Mouse (Mus musculus) retina, postnatal 1 day (tissue): ENCODE measurements around the gene Pla2r1.

Experiments
- DNase-seq: peaks from one replicate; pipeline ENCODE4 v3.0.0-alpha.2; 2012

Gene Pla2r1

DNA sequence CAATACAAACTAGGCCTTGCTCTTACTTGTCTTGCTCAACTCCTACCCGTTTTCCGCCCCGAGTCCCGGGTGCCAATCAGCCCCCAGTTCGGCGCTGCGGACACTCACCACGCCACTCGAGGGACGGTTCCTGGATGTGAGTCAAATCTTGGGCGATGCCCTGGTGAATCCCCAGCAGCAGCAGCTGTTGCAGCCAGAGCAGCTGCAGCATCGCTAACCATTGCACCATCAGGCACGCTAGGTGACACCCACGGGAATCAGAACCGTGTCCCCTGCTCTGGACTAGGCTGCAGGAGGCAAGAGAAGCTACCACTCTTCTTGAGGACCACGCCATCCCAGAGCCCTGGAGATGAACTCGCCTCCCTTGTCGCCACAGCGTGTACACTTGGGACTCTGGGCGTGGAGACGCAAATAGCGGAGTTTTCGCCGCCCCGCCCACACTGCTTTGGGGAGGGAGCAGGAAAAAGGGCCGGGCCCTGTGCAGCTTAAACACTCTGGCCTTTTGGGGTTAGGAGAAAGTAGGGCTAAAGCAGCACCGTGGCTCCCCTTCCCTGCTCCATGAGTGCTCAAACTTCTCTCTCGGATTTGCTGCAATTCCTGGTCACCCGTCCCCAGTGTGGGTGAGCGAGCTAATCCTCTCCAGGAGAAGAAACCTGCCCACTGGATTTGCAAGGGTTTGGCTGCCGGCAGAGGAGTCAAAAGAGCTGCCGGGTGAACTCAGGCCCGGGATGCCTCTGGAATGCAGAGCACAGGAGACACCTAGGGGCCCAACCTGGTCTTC is at the start of gene Pla2r1:
Gene Pla2r1 (minus strand): TSS at position 407 of the 781 bp plus-strand sequence.
- peak; percentile 61 for DNase-seq

DNA sequence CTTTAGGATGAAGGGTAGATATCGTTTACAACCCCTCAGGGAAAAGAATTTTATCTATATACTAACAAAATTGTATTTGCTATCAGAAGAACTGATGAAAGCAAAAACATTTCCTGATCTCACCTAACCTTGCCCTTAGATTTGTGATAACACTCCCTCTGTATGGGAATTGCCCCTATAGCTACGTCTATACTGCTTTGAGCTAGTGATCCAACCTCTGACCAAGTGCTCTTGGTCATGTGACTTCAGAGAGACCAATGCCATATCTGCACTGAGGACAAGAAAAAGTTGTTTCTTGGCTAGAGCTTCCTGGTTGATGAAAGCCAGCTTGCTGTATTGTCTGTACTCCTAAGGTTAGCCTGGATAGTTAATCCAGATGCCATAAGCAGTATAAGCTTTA is 48.2 kb upstream of the Pla2r1 start:
- DNase-seq: no peak

DNA sequence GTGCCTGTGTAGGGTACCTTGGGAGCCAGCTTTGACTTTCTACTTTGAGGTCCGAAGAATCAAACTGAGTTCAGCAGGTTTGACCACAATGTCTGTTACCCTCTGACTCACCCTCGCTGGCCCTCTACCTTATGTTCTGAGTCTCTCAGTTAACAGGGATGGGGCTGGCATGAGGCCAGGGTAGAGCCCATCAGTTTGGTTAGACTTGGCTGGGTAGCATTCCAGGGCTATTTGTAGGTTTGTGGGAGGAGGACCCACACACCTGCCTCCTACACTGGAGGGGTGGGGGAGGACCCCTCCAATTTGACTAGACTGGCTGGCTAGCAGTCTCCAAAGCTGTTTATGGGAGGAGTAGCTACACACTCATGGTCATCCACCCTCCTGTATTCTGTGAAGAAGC is 47.8 kb upstream of the Pla2r1 start:
- no peak for DNase-seq

DNA sequence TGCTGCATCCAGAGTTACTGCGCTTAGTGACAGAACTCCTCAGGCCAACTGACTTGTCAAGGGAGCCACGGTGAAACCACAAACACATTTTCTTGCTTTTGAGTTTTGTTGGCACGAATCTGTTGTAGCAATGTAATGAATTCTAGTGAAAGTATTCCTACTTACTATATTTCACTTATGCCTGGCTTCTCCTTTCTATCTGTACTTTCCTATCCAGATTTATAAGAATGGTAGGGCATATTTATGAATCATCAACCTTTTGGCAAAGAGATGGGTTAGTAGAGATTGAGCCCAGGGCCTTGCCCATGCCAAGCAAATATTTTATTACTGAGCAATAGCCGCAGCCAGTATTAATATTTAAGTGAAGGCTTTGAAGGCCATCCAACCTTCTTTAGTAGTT is 30.3 kb upstream of the Pla2r1 start:
- no peak for DNase-seq

DNA sequence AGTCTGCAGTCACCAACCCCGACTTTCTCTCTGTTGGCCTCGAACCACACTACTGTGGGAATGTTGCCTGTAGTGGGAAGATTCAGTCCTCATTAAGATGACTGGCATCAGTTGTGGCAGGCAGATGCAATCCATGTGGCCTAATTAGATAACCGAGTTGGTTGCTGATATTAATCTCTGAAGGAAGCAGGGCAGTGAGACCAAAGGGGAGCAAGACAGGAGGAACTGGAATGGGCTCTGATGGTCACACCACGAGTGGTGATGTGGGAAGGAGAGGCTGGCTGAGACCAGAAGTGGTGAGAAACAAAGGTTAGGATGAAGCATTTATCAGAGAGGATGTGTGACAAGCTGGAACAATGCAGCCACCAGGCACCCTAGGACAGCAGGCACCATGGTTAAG is 1.5 kb upstream of the Pla2r1 start:
- DNase-seq: peak; percentile 74

DNA sequence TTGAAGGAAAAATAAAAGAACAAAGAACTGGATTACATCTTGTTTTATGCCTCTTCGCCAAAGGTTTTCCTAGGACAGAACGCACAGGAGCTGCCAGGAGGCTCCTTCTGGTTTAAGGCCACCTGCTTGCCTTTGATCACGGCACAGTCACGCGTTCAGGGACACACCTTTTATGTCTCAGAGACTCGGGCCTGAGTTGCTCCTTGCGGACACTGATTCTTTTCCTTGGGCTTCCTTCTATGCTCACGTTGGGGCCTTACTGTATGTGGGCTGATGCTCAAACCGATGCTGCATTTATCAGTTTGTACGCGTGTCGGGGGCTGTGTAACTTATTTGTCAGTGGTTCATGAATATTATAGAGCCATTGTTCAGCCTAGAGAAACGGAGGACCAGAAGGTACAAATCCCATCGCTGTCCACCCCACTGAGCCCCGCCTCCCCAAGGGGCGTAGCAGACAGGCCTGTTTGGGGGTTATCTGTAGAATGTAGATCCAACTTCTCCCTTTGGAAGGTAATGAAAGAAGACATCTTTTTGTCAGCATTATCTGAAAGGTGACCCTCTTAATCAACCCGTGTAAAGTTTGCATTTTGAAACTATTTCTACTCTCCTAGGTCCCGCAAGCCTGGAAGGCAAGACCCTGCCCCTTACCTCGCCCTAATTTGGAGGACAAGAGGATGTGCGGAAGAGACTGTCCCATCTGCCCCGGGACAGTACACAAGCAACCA is 769 bp downstream of the Pla2r1 start:
- peak; percentile 15 for DNase-seq

DNA sequence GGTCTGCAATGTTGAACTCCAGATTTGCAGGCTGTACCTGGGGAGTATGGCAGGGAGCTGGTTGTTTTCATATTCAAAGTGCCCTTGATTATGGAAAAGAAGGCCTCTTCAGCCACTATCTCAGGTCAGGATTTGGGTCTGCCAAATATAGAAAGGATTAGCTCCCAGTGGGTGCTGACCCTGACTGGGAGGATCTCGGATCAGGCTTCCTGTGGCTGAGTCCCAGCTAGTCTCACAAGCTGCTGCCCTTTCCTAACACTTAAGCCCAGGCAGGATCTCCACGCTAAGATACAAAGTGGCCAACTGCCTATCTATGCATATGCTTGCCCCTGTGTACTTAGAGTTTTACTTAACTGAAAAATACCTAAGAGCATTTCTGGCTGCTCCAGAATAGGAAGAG is 1.4 kb downstream of the Pla2r1 start:
- DNase-seq: peak; percentile 62

DNA sequence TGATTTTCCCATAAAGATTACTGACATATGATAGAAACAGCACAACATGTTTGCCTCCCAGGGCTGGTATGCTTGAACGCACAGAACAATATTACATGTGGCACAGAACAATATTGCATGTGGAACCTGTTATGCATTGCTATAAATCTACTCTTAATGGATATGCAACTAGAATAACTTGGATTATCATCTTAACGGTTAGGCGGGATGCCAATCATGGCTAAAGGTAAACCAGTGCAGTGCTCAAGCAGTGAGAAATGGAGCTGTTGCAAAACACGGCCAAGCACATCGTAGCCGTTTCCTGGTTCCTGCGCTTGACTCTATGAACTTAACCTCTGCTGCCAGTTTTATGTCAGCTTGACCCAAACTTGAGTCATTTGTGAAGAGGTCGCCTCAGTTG is 2.6 kb downstream of the Pla2r1 start:
- no peak for DNase-seq

DNA sequence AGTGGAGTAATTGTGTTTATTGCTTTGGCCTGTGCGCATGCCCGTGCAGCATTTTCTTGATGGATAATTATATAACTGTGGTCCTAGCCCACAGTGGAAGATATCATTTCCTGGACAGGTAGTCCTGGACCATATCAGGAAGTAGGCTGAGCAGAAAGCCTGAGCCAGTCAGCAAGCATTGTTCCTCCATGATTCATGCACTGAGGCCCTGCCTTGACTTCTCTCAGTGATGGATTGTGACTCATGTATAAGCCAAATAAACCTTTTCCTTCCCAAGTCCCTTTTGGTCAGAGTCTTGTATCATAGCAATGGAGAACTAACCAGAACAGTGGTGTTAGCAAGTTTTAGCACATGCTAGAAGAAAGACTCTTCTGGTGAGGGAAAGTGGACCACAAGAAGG is 3.3 kb downstream of the Pla2r1 start:
- no peak for DNase-seq

DNA sequence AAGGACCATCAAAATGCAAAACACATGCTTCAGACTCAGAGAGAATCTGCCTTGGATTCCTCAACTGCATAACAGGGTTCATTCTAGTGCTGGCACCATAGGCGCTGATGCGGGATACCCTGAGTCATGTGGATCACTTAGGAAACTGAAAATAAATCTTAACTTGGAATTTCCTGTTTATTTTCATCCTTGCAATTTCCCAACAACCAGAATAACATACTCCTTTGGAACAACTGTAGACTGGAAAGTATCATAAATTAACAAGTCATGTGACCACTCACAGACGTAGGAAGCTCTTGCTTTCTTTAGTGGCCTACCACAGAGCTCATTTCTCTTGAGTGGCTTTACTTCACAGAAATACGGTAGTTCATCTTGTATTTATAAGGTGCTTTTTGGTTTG is 7.0 kb downstream of the Pla2r1 start:
- no peak for DNase-seq

DNA sequence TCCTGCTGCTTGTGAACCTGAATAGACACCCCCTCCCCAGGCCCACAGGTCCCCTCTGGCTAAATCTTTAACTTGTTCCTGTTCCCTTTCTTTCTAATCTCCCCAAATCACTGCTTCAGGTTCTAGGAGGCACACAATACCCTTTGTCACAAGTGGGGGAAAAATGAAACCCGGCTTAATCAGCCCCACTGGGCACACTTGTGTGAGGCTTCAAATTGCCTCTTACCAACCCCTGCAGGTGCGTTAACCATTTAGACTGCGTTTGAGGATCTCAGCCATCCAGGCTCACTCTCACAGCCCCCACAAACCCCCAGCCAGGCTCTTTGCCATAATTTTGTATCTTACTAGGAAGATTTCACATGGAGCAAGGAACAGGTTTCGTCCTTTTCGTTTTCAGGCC is 9.1 kb downstream of the Pla2r1 start:
- DNase-seq: no peak

DNA sequence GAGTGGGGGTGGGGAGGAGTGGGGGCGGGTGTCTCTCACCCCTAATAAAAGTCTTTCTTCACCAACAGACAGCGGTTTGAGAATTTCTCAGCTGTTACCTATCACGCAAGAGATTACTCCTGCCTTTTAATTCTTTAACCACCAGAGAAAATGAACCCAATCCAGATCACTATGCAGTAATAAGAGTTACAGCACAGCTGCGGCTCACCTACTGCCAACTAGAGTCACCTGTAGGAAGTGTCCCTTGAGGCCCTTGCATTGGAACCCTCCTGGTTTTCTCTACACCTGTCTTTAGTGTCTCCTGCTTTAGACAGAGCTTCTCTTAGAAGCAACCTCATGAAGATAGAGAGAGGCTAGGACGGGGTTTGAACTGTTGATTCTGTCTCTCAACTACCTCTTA is 11.4 kb downstream of the Pla2r1 start:
- DNase-seq: no peak

DNA sequence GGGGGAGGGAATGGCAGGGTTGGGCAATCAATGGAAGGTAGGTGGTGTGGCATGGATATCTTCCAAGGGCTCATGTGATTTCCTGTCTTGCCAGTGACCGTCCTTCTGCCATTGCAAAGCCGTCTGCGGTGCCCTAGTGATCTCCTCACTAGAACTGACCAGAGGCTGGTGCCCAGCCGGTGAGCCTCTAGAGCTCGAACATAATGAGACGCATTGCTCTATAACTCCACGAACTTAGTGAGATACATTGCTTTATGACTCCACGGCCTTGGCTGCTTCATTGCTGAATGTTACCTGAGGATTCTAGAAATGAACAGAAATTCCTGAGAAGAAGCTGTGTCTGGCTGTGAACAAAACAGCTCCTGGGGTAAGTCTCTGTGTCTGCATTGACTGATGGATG is 12.8 kb downstream of the Pla2r1 start:
- DNase-seq: no peak

DNA sequence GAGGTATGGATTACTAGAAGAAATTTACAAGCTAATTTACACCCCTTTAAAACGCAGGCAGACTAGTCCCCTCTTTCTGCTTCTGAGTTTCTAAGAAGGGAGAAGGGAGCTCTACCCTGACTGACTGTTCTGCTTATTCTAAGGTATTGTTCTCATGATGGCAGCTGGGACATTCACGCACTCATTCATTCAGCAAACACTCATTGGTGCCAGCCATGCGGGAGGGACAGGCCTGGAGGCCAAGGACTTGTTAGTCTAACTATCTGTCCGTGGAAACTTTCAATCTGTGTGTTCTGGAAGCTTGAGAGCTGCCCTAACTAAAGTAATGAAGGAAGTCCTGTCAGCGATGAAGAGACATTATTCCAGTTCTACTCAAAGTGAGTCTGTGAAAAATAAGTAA is 14.4 kb downstream of the Pla2r1 start:
- no peak for DNase-seq

DNA sequence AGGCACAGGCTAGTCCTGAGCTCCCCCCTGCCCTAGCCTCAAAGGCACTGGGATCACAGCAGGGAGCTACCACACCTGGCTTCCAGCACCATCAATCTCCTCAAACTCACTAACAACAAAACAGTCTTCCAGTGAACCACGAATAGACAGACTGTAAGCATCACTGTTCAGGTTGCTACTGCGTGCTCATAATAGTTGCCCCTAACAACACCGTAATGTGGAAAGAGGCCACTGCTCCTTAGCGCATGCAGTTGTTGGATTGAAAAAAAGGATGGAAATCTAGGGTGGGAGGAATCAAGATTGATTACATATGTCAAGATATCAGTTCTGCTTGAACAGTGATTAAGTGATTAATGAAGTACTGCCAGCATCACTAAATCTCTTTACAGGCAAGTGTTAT is 14.8 kb downstream of the Pla2r1 start:
- no peak for DNase-seq

DNA sequence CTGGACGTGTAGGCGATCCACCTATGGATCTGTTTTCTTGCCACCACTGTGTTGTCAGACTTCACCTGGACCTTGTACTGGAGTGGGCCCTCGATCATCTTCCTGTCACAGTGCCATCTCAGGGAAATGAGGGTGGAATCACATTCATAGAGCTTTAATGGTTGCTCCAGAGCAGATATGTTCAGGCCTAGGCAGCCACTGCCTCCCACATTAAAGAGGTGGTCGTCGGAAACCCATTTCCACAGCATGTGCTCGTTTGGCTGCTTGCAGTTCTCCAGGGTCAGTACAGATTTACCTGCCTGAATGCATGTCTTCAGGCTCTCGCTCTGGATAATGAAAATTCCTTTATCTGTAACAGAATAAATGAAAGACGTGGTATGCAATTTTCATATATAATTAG is 18.4 kb downstream of the Pla2r1 start:
- no peak for DNase-seq

DNA sequence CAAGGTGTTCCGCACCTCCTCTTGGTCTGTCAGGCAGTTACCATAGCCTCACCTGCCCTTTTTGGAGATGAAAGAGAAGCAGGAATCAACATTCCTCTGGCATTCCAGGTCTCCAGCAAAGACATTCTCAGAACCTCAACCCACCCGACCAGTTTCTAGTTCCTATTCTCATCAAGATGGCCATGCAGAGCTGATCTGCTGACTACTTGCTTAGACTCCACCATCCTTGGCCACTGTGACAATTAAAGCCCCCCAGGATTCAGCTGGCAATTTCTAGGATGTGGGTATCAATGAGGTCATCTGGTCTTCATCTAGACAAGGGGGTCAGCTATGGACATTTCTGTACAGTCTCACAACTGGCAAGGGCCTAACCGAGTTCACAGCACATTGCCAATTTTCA is 20.1 kb downstream of the Pla2r1 start:
- no peak for DNase-seq

DNA sequence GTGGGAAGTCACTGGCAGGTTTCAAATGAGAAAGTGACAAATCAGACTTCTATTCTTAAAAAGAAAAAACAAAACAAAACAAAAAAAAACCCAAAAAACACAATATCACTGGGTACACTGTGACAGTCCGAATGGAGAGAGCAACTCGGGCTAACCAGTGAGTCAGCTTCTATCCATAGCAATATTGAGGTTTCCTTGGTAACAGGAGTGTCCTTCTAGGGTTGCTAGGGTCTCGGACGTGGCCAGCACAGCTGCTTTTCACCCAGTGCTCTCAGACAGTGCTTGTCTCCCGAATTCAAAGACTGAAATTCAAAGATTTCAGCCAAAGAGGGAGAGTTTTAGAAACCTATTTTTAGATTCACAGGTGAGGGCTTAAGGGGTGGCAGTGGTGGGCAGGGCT is 20.6 kb downstream of the Pla2r1 start:
- no peak for DNase-seq

DNA sequence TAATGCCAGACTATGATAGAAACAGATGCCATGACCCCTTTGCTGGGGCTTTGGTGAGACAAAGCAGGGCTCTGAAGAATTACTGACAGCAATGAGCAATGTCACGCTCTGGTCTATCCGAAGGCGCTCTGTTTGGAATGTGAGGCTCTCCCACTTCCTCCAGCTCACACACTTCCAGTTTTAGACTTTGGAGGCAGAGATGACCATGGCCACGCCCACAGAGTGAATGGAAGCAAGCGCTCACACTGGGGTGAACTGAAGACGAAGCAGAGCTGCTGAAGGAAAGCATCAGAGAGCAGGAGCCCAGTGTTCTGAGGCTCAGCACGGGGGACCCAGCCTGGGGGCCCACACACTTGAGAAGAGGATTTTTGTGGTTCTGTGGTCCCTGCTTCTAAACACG is 37.3 kb downstream of the Pla2r1 start:
- DNase-seq: no peak

DNA sequence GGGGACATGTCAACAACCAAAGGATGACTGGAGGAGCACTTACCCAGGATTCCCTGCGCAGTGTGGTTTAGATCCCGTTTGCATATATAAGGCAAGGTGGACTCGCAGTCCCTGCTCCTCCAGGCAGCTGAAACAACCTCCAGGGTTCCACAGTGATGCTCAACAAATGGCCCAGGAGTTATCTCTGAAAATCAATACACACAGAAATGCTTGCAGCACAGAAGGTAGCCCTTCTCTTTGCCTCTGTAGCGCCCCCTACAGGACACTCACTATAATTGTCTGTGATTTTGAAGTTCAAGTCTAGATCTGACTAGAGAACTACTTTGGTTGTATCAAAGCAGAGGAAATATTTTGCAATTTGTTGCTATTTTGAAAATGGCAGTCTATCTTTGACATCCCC is 38.2 kb downstream of the Pla2r1 start:
- DNase-seq: no peak

DNA sequence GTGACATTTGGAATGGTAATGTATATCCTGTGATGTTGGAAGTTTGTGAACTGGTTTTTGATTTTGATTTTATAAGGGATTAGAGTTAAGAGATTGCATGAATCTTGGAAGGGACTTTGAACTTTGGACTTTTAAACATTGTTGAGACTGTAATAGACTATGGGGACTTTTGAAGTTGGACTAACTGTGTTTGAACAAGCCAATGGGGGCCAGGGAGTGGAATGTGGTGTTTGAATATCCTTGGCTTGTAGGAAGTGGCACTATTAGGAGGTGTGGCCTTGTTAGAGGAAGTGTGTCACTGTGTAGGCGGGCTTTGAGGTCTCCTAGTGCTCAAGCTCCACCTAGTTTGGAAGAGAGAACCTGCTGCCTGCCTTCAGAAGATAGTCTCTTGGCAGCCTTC is 42.4 kb downstream of the Pla2r1 start:
- no peak for DNase-seq

DNA sequence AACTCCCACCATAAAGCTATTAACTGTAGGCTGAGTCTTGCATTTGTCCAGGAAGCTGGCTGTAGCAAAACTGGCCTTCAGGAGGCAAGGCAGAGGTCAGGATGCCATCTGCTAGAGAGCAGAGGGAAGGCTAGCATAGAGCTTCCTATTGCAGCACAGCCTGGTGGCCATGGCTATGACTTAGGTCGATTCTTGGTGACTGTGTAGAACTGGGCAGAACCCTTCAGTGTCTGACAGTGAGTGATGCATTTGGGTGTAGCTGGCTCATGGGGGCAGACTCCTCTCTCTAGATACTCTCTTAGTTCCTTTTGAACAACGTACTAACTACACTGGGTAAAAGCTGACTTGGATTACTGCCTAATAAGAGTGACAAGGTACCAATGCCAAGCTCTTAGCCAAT is 48.0 kb downstream of the Pla2r1 start:
- DNase-seq: no peak

DNA sequence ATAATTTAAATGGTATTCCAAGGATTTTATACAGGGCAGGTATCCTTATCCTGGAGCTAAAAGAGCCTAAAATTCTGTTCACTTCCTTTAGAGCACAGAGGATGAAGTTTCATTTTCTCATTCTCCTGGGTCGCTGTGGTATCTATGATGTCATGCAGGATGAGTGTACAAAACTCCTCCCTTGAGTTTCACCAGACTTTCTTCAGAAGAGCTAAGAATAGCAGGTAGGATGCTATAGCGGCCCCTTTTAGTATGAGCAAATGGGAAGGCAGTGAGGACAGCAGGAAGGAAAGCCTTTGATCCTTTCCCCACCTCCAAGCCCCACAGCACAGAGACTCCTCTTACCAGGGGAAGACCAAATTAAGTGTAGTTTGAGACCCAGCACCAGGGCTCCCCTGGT is 48.4 kb downstream of the Pla2r1 start:
- DNase-seq: no peak

DNA sequence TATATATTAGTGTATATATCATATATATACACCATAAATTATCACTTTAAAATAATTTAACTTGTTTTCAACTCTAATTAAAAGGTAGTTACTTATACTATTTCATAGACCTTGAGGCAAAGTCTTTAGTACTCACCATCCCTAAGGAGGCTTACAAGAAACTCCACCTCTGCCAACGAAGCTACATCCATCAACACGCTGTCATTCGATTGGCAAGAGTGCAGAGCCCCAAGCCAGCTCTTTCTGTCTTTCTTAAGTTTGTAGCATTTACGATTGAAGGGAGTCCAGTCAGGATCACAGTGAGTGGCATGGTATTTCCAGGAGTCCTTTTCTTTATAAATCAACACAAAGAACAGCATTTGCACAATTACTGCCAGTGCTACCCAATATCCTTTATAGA is 49.1 kb downstream of the Pla2r1 start:
- no peak for DNase-seq

DNA sequence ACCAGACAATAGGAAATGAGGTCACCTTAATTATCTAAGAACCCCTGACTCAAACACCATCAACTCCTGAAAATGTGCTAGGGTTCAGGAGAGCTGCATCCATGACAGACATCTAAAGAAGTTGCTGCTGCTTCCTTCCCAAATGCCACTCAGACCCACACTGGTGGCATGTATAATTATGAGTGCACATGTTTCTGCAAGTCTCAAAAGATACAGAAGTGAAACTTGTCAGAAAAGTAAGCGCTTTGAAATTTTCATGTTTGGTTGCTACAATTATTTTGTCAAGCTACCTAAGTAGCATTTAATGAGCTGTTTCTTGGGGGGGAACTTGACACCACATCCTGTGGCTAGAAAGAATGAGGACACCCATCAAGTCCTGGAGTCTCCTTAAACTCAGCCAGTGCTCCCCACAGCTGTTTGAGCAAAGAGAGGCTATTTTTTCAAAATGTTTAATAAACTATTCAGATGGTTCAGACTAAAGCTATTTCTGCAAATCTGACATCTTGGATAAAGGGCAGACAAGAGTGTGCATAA is 52.5 kb downstream of the Pla2r1 start:
- no peak for DNase-seq
